Comparison of ENCODE assay signal across 31 mouse cellular contexts in the genomic region with DNA sequence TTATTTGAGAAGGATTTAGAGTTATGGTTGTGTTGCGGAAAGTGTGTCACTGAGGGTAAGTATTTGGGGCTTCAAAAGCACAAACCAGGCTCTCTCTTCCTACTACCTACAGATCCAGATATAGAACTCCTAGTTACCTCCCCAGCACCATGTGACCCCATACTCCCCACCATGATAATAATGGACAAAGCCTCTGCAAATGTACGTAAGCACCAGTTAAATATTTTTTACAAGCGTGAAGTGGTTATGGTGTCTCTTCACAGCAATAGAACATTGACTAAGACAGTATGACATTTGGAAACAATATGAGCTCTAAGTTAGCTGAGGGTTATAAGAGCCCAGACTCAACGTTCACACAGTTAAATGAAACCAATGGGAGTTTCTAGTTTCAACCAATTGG.
"Had no signal": no experiment of that assay in that cellular context is flagged by ENCODE, and none has a peak within 500 bp of the region (broad histone marks: within the 10 kb centered on the region; RNA-seq: fewer than 3 reads in every experiment).

No protein-coding gene starts in this region.

- H3K9me3 ChIP-seq: limb, embryonic 12.5 days; limb, embryonic 15.5 days; liver, embryonic 12.5 days; liver, embryonic 13.5 days; liver, embryonic 15.5 days; lung, embryonic 15.5 days; megakaryocyte, embryonic 14.5 days; midbrain, embryonic 10.5 days; midbrain, embryonic 12.5 days; midbrain, embryonic 13.5 days; midbrain, embryonic 15.5 days; neural tube, embryonic 12.5 days had no signal

- H3K4me2 ChIP-seq: limb, embryonic 12.5 days; limb, embryonic 15.5 days; liver, embryonic 11.5 days; liver, embryonic 12.5 days; liver, embryonic 13.5 days; liver, embryonic 15.5 days; lung, embryonic 14.5 days; lung, embryonic 15.5 days; midbrain, embryonic 11.5 days; midbrain, embryonic 12.5 days; midbrain, embryonic 13.5 days; midbrain, embryonic 15.5 days; neural tube, embryonic 12.5 days had no signal

- H3K9ac ChIP-seq: limb, embryonic 12.5 days; limb, embryonic 15.5 days; liver, embryonic 12.5 days; liver, embryonic 13.5 days; liver, embryonic 14.5 days; liver, embryonic 15.5 days; liver, postnatal 0 days; lung, embryonic 14.5 days; lung, embryonic 15.5 days; midbrain, embryonic 12.5 days; midbrain, embryonic 13.5 days; midbrain, embryonic 15.5 days; neural tube, embryonic 12.5 days had no signal

- DNase-seq: left cerebral cortex, postnatal 4 days; liver; liver, embryonic 13.5 days; liver, postnatal 0 days; lung, adult 18-20 months; lung, adult 2 months; lung, embryonic 14.5 days; lung, postnatal 10 days; lung, postnatal 14 days; lung, postnatal 36 days; lung, postnatal 4 days; midbrain, embryonic 14.5 days had no signal

- ATAC-seq: liver, embryonic 12.5 days; liver, postnatal 0 days; lung, postnatal 0 days; midbrain, embryonic 13.5 days; midbrain, embryonic 15.5 days; midbrain, embryonic 16.5 days had no signal

- H3K4me3 ChIP-seq: left cerebral cortex, adult 2 months; limb, embryonic 12.5 days; limb, embryonic 15.5 days; liver, embryonic 12.5 days; liver, embryonic 13.5 days; liver, embryonic 15.5 days; lung, embryonic 15.5 days; megakaryocyte, embryonic 14.5 days; midbrain, embryonic 10.5 days; midbrain, embryonic 12.5 days; midbrain, embryonic 13.5 days; midbrain, embryonic 15.5 days; myocyte; neural tube, embryonic 12.5 days had no signal

- H3K4me1 ChIP-seq: limb, embryonic 12.5 days; limb, embryonic 15.5 days; liver, embryonic 12.5 days; liver, embryonic 13.5 days; liver, embryonic 15.5 days; lung, embryonic 15.5 days; megakaryocyte, embryonic 14.5 days; midbrain, embryonic 10.5 days; midbrain, embryonic 12.5 days; midbrain, embryonic 13.5 days; midbrain, embryonic 15.5 days; neural tube, embryonic 12.5 days had no signal

- H3K27me3 ChIP-seq: limb, embryonic 12.5 days; limb, embryonic 15.5 days; liver, embryonic 12.5 days; liver, embryonic 13.5 days; liver, embryonic 15.5 days; lung, embryonic 15.5 days; megakaryocyte, embryonic 14.5 days; midbrain, embryonic 12.5 days; midbrain, embryonic 13.5 days; midbrain, embryonic 15.5 days; neural tube, embryonic 12.5 days had no signal

- H3K27ac ChIP-seq: left cerebral cortex, adult 2 months; limb, embryonic 12.5 days; limb, embryonic 15.5 days; liver, embryonic 12.5 days; liver, embryonic 13.5 days; liver, embryonic 14.5 days; liver, embryonic 15.5 days; lung, embryonic 15.5 days; macrophage; midbrain, embryonic 10.5 days; midbrain, embryonic 12.5 days; midbrain, embryonic 13.5 days; midbrain, embryonic 15.5 days; neural tube, embryonic 12.5 days had no signal

- H3K36me3 ChIP-seq: limb, embryonic 12.5 days; limb, embryonic 15.5 days; liver, embryonic 12.5 days; liver, embryonic 13.5 days; liver, embryonic 15.5 days; lung, embryonic 15.5 days; midbrain, embryonic 10.5 days; midbrain, embryonic 12.5 days; midbrain, embryonic 13.5 days; midbrain, embryonic 15.5 days; neural tube, embryonic 12.5 days had no signal
